Mouse (Mus musculus) MEL (cell line): Measurements from ENCODE around the gene Gnai3. TPM values are rescaled to one million over a fixed set of nuclear protein-coding genes. Genes with fewer than 3 reads are reported as not detected.
A peak's percentile ranks its signal among the peaks of the same experiment; 100 is the strongest.

ENCODE experiments used
- DNase-seq: peaks from one replicate; pipeline ENCODE4 v3.0.0; 2011; ENCODE audit warnings: low read depth, low spot score
- H3K27ac ChIP-seq: 2 replicates; pipeline ENCODE4 v1.5.1; 2012; ENCODE audit warnings: low read depth, mild to moderate bottlenecking, control low read depth, low read length, moderate library complexity; ENCODE audit not compliant: control insufficient read depth
- H3K27me3 ChIP-seq, 2 experiments: fragments of 150-350 bp in 1 of 2; sonication (generic) in 1 of 2; 2 replicates each; pipeline ENCODE4 v1.6.1; 2012; ENCODE audit warnings: low read length in 2 of 2, mild to moderate bottlenecking in 2 of 2, improper control_type of control experiment in 1 of 2, moderate library complexity in 1 of 2; ENCODE audit not compliant: insufficient read depth in 2 of 2, control insufficient read depth in 1 of 2
- H3K36me3 ChIP-seq, 2 experiments: 2 replicates each; pipeline ENCODE4 v1.6.1; 2012 to 2014; ENCODE audit warnings: low read length in 2 of 2, improper control_type of control experiment in 1 of 2, inconsistent platforms in 1 of 2, mild to moderate bottlenecking in 1 of 2; ENCODE audit not compliant: insufficient read depth in 2 of 2, control insufficient read depth in 1 of 2
- H3K4me1 ChIP-seq, 2 experiments: fragments of 150-350 bp in 1 of 2; sonication (generic) in 1 of 2; 2 replicates each; pipeline ENCODE4 v1.6.1; 2012; ENCODE audit warnings: low read length in 2 of 2, improper control_type of control experiment in 1 of 2, mild to moderate bottlenecking in 1 of 2; ENCODE audit not compliant: insufficient read depth in 2 of 2, control insufficient read depth in 1 of 2
- H3K4me3 ChIP-seq, 2 experiments: fragments of 150-350 bp in 1 of 2; sonication (generic) in 1 of 2; 2 replicates each; pipeline ENCODE4 v1.5.1; 2012; ENCODE audit warnings: low read depth in 2 of 2, low read length in 2 of 2, mild to moderate bottlenecking in 2 of 2, moderate library complexity in 2 of 2, control low read depth in 1 of 2, improper control_type of control experiment in 1 of 2; ENCODE audit not compliant: control insufficient read depth in 1 of 2, insufficient read depth in 1 of 2
- H3K79me2 ChIP-seq: 2 replicates; pipeline ENCODE4 v1.6.1; 2012; ENCODE audit warnings: mild to moderate bottlenecking, low read length, moderate library complexity; ENCODE audit not compliant: control insufficient read depth, poor library complexity, insufficient read depth
- H3K9ac ChIP-seq: 2 replicates; pipeline ENCODE4 v1.6.1; 2012; ENCODE audit warnings: low read depth, mild to moderate bottlenecking, control low read depth, low read length, moderate library complexity; ENCODE audit not compliant: control insufficient read depth, poor library complexity, severe bottlenecking
- H3K9me3 ChIP-seq: fragments of 150-350 bp; sonication (generic); replicated peaks from 2 replicates; pipeline ENCODE4 v1.6.1; 2012; ENCODE audit warnings: mild to moderate bottlenecking, low read length, improper control_type of control experiment, moderate library complexity; ENCODE audit not compliant: insufficient read depth
- BHLHE40 ChIP-seq: IDR thresholded peaks from 2 replicates; pipeline ENCODE4 v1.6.1; 2012; ENCODE audit warnings: low read depth, mild to moderate bottlenecking, inconsistent platforms, low read length, improper control_type of control experiment, borderline replicate concordance
- CHD1 ChIP-seq: IDR thresholded peaks from 2 replicates; pipeline ENCODE4 v1.6.1; 2012; ENCODE audit warnings: low read depth, mild to moderate bottlenecking, inconsistent platforms, low read length, improper control_type of control experiment
- CHD2 ChIP-seq: IDR thresholded peaks from 2 replicates; pipeline ENCODE4 v1.6.1; 2011; ENCODE audit warnings: low read length, improper control_type of control experiment
- CTCF ChIP-seq, 3 experiments: IDR thresholded peaks in 2 of 3; conservative IDR thresholded peaks in 1 of 3; 2 replicates each; pipeline ENCODE4 v1.5.1; 2011 to 2012; ENCODE audit warnings: low read length in 3 of 3, low read depth in 2 of 3, mild to moderate bottlenecking in 2 of 3, improper control_type of control experiment in 1 of 3, inconsistent platforms in 1 of 3, mixed read lengths in 1 of 3, moderate library complexity in 1 of 3; ENCODE audit not compliant: control insufficient read depth in 1 of 3, insufficient read depth in 1 of 3, poor library complexity in 1 of 3, severe bottlenecking in 1 of 3
- E2F4 ChIP-seq: IDR thresholded peaks from 2 replicates; pipeline ENCODE4 v1.6.1; 2011; ENCODE audit warnings: low read depth, low read length, improper control_type of control experiment, borderline replicate concordance
- ELF1 ChIP-seq: IDR thresholded peaks from 2 replicates; pipeline ENCODE4 v1.6.1; 2014; ENCODE audit warnings: low read depth, mild to moderate bottlenecking, inconsistent platforms, low read length, improper control_type of control experiment, moderate library complexity
- EP300 ChIP-seq, 2 experiments: IDR thresholded peaks; 2 replicates each; pipeline ENCODE4 v1.6.1; 2011; ENCODE audit warnings: improper control_type of control experiment in 2 of 2, low read length in 2 of 2, low read depth in 1 of 2, mild to moderate bottlenecking in 1 of 2
- ETS1 ChIP-seq: IDR thresholded peaks from 2 replicates; pipeline ENCODE4 v1.6.1; 2012; ENCODE audit warnings: low read depth, mild to moderate bottlenecking, inconsistent platforms, low read length, improper control_type of control experiment, moderate library complexity
- GABPA ChIP-seq: IDR thresholded peaks from 2 replicates; pipeline ENCODE4 v1.6.1; 2012; ENCODE audit warnings: low read depth, mild to moderate bottlenecking, inconsistent platforms, low read length, improper control_type of control experiment, moderate library complexity
- GATA1 ChIP-seq: IDR thresholded peaks from 2 replicates; pipeline ENCODE4 v1.6.1; 2011; ENCODE audit warnings: low read depth, low read length, improper control_type of control experiment
- HCFC1 ChIP-seq: IDR thresholded peaks from 2 replicates; pipeline ENCODE4 v1.6.1; 2012; ENCODE audit warnings: low read depth, mild to moderate bottlenecking, inconsistent platforms, low read length, improper control_type of control experiment, moderate library complexity
- JUND ChIP-seq: IDR thresholded peaks from 2 replicates; pipeline ENCODE4 v1.6.1; 2011; ENCODE audit warnings: low read depth, mild to moderate bottlenecking, improper control_type of control experiment, low read length
- KAT2A ChIP-seq: conservative IDR thresholded peaks from 2 replicates; pipeline ENCODE4 v1.6.1; 2012; ENCODE audit warnings: low read depth, low read length, improper control_type of control experiment, inconsistent platforms
- MAFK ChIP-seq: IDR thresholded peaks from 2 replicates; pipeline ENCODE4 v1.6.1; 2011; ENCODE audit warnings: low read depth, mild to moderate bottlenecking, low read length, improper control_type of control experiment, borderline replicate concordance
- MAX ChIP-seq: IDR thresholded peaks from 2 replicates; pipeline ENCODE4 v1.6.1; 2011; ENCODE audit warnings: low read length, improper control_type of control experiment
- MEF2A ChIP-seq: IDR thresholded peaks from 2 replicates; pipeline ENCODE4 v1.6.1; 2014; ENCODE audit warnings: low read depth, mild to moderate bottlenecking, inconsistent platforms, low read length, improper control_type of control experiment; ENCODE audit not compliant: poor library complexity, insufficient replicate concordance, severe bottlenecking; ENCODE audit errors: extremely low read depth
- MXI1 ChIP-seq: IDR thresholded peaks from 2 replicates; pipeline ENCODE4 v1.6.1; 2011; ENCODE audit warnings: mild to moderate bottlenecking, low read depth, low read length, improper control_type of control experiment
- MYB ChIP-seq: IDR thresholded peaks from 2 replicates; pipeline ENCODE4 v1.6.1; 2011; ENCODE audit warnings: mild to moderate bottlenecking, low read depth, low read length, improper control_type of control experiment
- MYC ChIP-seq: IDR thresholded peaks from 2 replicates; pipeline ENCODE4 v1.6.1; 2011; ENCODE audit warnings: low read depth, mild to moderate bottlenecking, low read length, improper control_type of control experiment, moderate library complexity
- NELFE ChIP-seq: IDR thresholded peaks from 2 replicates; pipeline ENCODE4 v1.6.1; 2011; ENCODE audit warnings: low read depth, low read length, improper control_type of control experiment
- NRF1 ChIP-seq: IDR thresholded peaks from 2 replicates; pipeline ENCODE4 v1.6.1; 2014; ENCODE audit warnings: low read depth, mild to moderate bottlenecking, inconsistent platforms, low read length, improper control_type of control experiment, moderate library complexity; ENCODE audit not compliant: poor library complexity, insufficient read depth, severe bottlenecking
- POLR2A ChIP-seq, 2 experiments: IDR thresholded peaks; 2 replicates each; pipeline ENCODE4 v1.6.1; 2011 to 2012; ENCODE audit warnings: low read length in 2 of 2, mild to moderate bottlenecking in 2 of 2, control low read depth in 1 of 2, improper control_type of control experiment in 1 of 2, low read depth in 1 of 2, moderate library complexity in 1 of 2; ENCODE audit not compliant: control insufficient read depth in 1 of 2, insufficient read depth in 1 of 2, poor library complexity in 1 of 2
- POLR2AphosphoS2 ChIP-seq: IDR thresholded peaks from 2 replicates; pipeline ENCODE4 v1.6.1; 2011; ENCODE audit warnings: low read length, improper control_type of control experiment
- POLR2AphosphoS5 ChIP-seq: IDR thresholded peaks from 2 replicates; pipeline ENCODE4 v1.6.1; 2012; ENCODE audit warnings: low read depth, borderline replicate concordance, mild to moderate bottlenecking, inconsistent platforms, low read length, moderate library complexity, mixed read lengths
- RAD21 ChIP-seq: IDR thresholded peaks from 2 replicates; pipeline ENCODE4 v1.6.1; 2011; ENCODE audit warnings: mild to moderate bottlenecking, low read depth, low read length, improper control_type of control experiment
- RCOR1 ChIP-seq: IDR thresholded peaks from 2 replicates; pipeline ENCODE4 v1.6.1; 2012; ENCODE audit warnings: low read depth, mild to moderate bottlenecking, inconsistent platforms, low read length, improper control_type of control experiment
- SIN3A ChIP-seq: IDR thresholded peaks from 2 replicates; pipeline ENCODE4 v1.6.1; 2012; ENCODE audit warnings: low read length, improper control_type of control experiment, inconsistent platforms
- SMC3 ChIP-seq: IDR thresholded peaks from 2 replicates; pipeline ENCODE4 v1.6.1; 2011; ENCODE audit warnings: low read depth, low read length, improper control_type of control experiment
- TBP ChIP-seq: IDR thresholded peaks from 2 replicates; pipeline ENCODE4 v1.8.0; 2011; ENCODE audit warnings: low read depth, low read length, improper control_type of control experiment
- TCF12 ChIP-seq: IDR thresholded peaks from 2 replicates; pipeline ENCODE4 v1.6.1; 2014; ENCODE audit warnings: low read depth, mild to moderate bottlenecking, inconsistent platforms, low read length, improper control_type of control experiment, moderate library complexity
- UBTF ChIP-seq: IDR thresholded peaks from 2 replicates; pipeline ENCODE4 v1.6.1; 2012; ENCODE audit warnings: low read depth, mild to moderate bottlenecking, inconsistent platforms, low read length, improper control_type of control experiment, moderate library complexity, borderline replicate concordance; ENCODE audit not compliant: insufficient read depth
- USF1 ChIP-seq: IDR thresholded peaks from 2 replicates; pipeline ENCODE4 v1.6.1; 2014; ENCODE audit warnings: low read depth, mild to moderate bottlenecking, inconsistent platforms, low read length, improper control_type of control experiment, moderate library complexity
- USF2 ChIP-seq, 2 experiments: IDR thresholded peaks; 2 replicates each; pipeline ENCODE4 v1.6.1; 2011 to 2012; ENCODE audit warnings: improper control_type of control experiment in 2 of 2, low read length in 2 of 2, borderline replicate concordance in 1 of 2, inconsistent platforms in 1 of 2, low read depth in 1 of 2, mild to moderate bottlenecking in 1 of 2; ENCODE audit not compliant: insufficient read depth in 1 of 2
- ZC3H11A ChIP-seq: IDR thresholded peaks from 2 replicates; pipeline ENCODE4 v1.6.1; 2012; ENCODE audit warnings: low read depth, mild to moderate bottlenecking, inconsistent platforms, low read length, improper control_type of control experiment
- ZKSCAN1 ChIP-seq: IDR thresholded peaks from 2 replicates; pipeline ENCODE4 v1.6.1; 2012; ENCODE audit warnings: low read depth, mild to moderate bottlenecking, inconsistent platforms, low read length, improper control_type of control experiment, moderate library complexity
- ZMIZ1 ChIP-seq: IDR thresholded peaks from 2 replicates; pipeline ENCODE4 v1.6.1; 2012; ENCODE audit warnings: low read depth, mild to moderate bottlenecking, inconsistent platforms, low read length, improper control_type of control experiment, moderate library complexity
- ZNF384 ChIP-seq: IDR thresholded peaks from 2 replicates; pipeline ENCODE4 v1.6.1; 2012; ENCODE audit warnings: low read depth, mild to moderate bottlenecking, inconsistent platforms, low read length, improper control_type of control experiment
- polyA plus RNA-seq, 2 experiments: library from polyadenylated mRNA; stranded (reverse) in 1 of 2; unstranded in 1 of 2; fragments of >175 nt in 1 of 2; fragments of >200 nt in 1 of 2; gene quantifications; 2 replicates each; pipeline versions ENCODE4 v1.2.1 to v1.2.4; 2012; ENCODE audit warnings: low replicate concordance in 2 of 2, low read depth in 1 of 2; ENCODE audit not compliant: insufficient read length in 2 of 2, insufficient read depth in 1 of 2, missing spikeins in 1 of 2
- total RNA-seq: library from RNA; depleted of rRNA; stranded (reverse); fragments of 300-350 nt; gene quantifications from 2 replicates; pipeline ENCODE4 v1.2.3, GENCODE M21; 2012

Gene Gnai3
- total and polyA plus RNA-seq, 3 experiments, result 74.2 to 96.4 (median 92.1) TPM

- DNase-seq, result peak; percentile 88
- H3K27ac ChIP-seq, result peak within 1 kb of the TSS; percentile 71
- no peaks in the 10 kb centered on the region for H3K9me3 ChIP-seq
- H3K36me3 ChIP-seq, result peaks cover 0 to 34% of the 10 kb centered on the region in 2 experiments; a peak in 3 of 4 replicates
- peak within 1 kb of the TSS; percentile 81 to 89 for H3K4me3 ChIP-seq
- peaks cover 52% of the 10 kb centered on the region for H3K79me2 ChIP-seq
- peak within 1 kb of the TSS; percentile 92 for H3K9ac ChIP-seq
- H3K4me1 ChIP-seq, result peaks cover 12 to 34% of the 10 kb centered on the region in 2 experiments
- no peaks in the 10 kb centered on the region for H3K27me3 ChIP-seq
- TF ChIP-seq TBP (no peak), CTCF (IDR thresholded peaks at IDR 0.05 in 2 of 3, conservative IDR thresholded peaks at IDR 0.05 in 1 of 3; ENCODE audit: control insufficient read depth in 1 of 3, insufficient read depth in 1 of 3, low read depth in 2 of 3, low read length in 3 of 3, poor library complexity in 1 of 3, severe bottlenecking in 1 of 3) (no peak), MYB (no peak), MEF2A (no peak), EP300 (IDR thresholded peaks at IDR 0.05; ENCODE audit: low read depth in 1 of 2, low read length in 2 of 2) (no peak), ZC3H11A (no peak), MXI1 (peak; percentile 99), NELFE (peak; percentile 45), E2F4 (no peak), POLR2AphosphoS2 (no peak), ELF1 (no peak; the same call in 1 of the 2 replicates), KAT2A (no peak), NRF1 (no peak), GABPA (no peak), HCFC1 (peak; percentile 47), MAX (peak; percentile 93), GATA1 (no peak), SMC3 (no peak), RCOR1 (no peak), USF2 (IDR thresholded peaks at IDR 0.05; ENCODE audit: borderline replicate concordance in 1 of 2, insufficient read depth in 1 of 2, low read depth in 1 of 2, low read length in 2 of 2) (no peak), CHD1 (no peak), ZNF384 (no peak), BHLHE40 (no peak), CHD2 (no peak), UBTF (no peak), ZMIZ1 (peak; percentile 12; the same call in 1 of the 2 replicates), MAFK (no peak), POLR2AphosphoS5 (no peak), USF1 (peak; percentile 82), ETS1 (0 out of 2 replicates have a peak, but pooled peaks have one; percentile 24), POLR2A (IDR thresholded peaks at IDR 0.05; ENCODE audit: control insufficient read depth in 1 of 2, insufficient read depth in 1 of 2, low read depth in 1 of 2, low read length in 2 of 2, poor library complexity in 1 of 2) (peak; percentile 58 to 77; a peak in 3 of 4 replicates), RAD21 (no peak), TCF12 (peak; percentile 54; the same call in 1 of the 2 replicates), SIN3A (peak; percentile 91), ZKSCAN1 (no peak), MYC (peak; percentile 94), JUND (no peak)
Observed at GRCm38 (mm10) chr3:108086470-108086979, 59.4 kb downstream of the Gnai3 start, which contains the start of gene Ampd2. Gene Ampd2, minus strand, starts transcription at chr3:108086651.
